Mouse (Mus musculus) myocyte (in vitro differentiated cells): Measurements from ENCODE around the gene Ndel1. TPM values are rescaled to one million over a fixed set of nuclear protein-coding genes. Genes with fewer than 3 reads are reported as not detected.

Experiments used
- H3K27me3 ChIP-seq: one replicate; pipeline ENCODE4 v1.6.1; 2011; ENCODE audit not compliant: control insufficient read depth, insufficient read depth, insufficient read length
- H3K36me3 ChIP-seq: one replicate; pipeline ENCODE4 v1.6.1; 2011; ENCODE audit not compliant: control insufficient read depth, insufficient read depth
- H3K4me2 ChIP-seq: one replicate; pipeline ENCODE4 v1.6.1; 2011; ENCODE audit warnings: low read depth, control low read depth
- H3K4me3 ChIP-seq: one replicate; pipeline ENCODE4 v1.5.1; 2011; ENCODE audit warnings: mild to moderate bottlenecking, control low read depth, moderate library complexity
- H3K79me2 ChIP-seq: one replicate; pipeline ENCODE4 v1.6.1; 2011; ENCODE audit not compliant: control insufficient read depth, insufficient read depth
- H3ac ChIP-seq: one replicate; pipeline ENCODE4 v1.6.1; 2011; ENCODE audit not compliant: control insufficient read depth, insufficient read length
- CEBPB ChIP-seq: IDR thresholded peaks from 2 replicates; pipeline ENCODE4 v1.6.1; 2011; ENCODE audit warnings: mild to moderate bottlenecking, moderate library complexity; ENCODE audit not compliant: poor library complexity, insufficient read depth, severe bottlenecking
- E2F4 ChIP-seq: IDR thresholded peaks from one replicate; pipeline ENCODE4 v1.6.1; 2011; ENCODE audit warnings: mild to moderate bottlenecking, control low read depth, moderate library complexity; ENCODE audit not compliant: insufficient read depth
- MAX ChIP-seq: IDR thresholded peaks from one replicate; pipeline ENCODE4 v1.6.1; 2011; ENCODE audit warnings: low read depth, mild to moderate bottlenecking, control low read depth
- MYOD1 ChIP-seq, 3 experiments: IDR thresholded peaks; one replicate each; pipeline ENCODE4 v1.6.1; 2011; ENCODE audit warnings: control low read depth in 2 of 3, low read depth in 2 of 3, mild to moderate bottlenecking in 2 of 3, moderate library complexity in 1 of 3; ENCODE audit not compliant: insufficient read length in 2 of 3, control insufficient read depth in 1 of 3
- MYOG ChIP-seq, 3 experiments: IDR thresholded peaks; one replicate each; pipeline ENCODE4 v1.6.1; 2011; ENCODE audit warnings: control low read depth in 2 of 3, low read depth in 2 of 3, mild to moderate bottlenecking in 2 of 3; ENCODE audit not compliant: insufficient read length in 2 of 3, control insufficient read depth in 1 of 3, insufficient read depth in 1 of 3
- POLR2A ChIP-seq: IDR thresholded peaks from one replicate; pipeline ENCODE4 v1.6.1; 2011; ENCODE audit warnings: low read depth, mild to moderate bottlenecking, control low read depth, moderate library complexity; ENCODE audit not compliant: insufficient read length
- POLR2AphosphoS2 ChIP-seq: IDR thresholded peaks from one replicate; pipeline ENCODE4 v1.6.1; 2011; ENCODE audit warnings: low read depth, control low read depth; ENCODE audit not compliant: insufficient read length
- REST ChIP-seq: IDR thresholded peaks from one replicate; pipeline ENCODE4 v1.6.1; 2011; ENCODE audit warnings: mild to moderate bottlenecking, control low read depth, moderate library complexity; ENCODE audit not compliant: insufficient read depth, insufficient read length
- SRF ChIP-seq: IDR thresholded peaks from one replicate; pipeline ENCODE4 v1.6.1; 2011; ENCODE audit warnings: low read depth; ENCODE audit not compliant: control insufficient read depth, insufficient read length
- TCF12 ChIP-seq: IDR thresholded peaks from one replicate; pipeline ENCODE4 v1.6.1; 2011; ENCODE audit warnings: mild to moderate bottlenecking, control low read depth; ENCODE audit not compliant: poor library complexity, insufficient read depth, severe bottlenecking
- TCF3 ChIP-seq: IDR thresholded peaks from one replicate; pipeline ENCODE4 v1.6.1; 2011; ENCODE audit warnings: low read depth, control low read depth; ENCODE audit not compliant: insufficient read length
- USF1 ChIP-seq: IDR thresholded peaks from one replicate; pipeline ENCODE4 v1.6.1; 2011; ENCODE audit warnings: low read depth, mild to moderate bottlenecking, control low read depth, moderate library complexity
- polyA plus RNA-seq: library from polyadenylated mRNA; unstranded; fragments of >200 nt; fragmentation: generic; extraction: Trizol; gene quantifications from one replicate; pipeline ENCODE4 v1.2.1, GENCODE M21; 2012; ENCODE audit warnings: missing spikeins

The Ndel1 gene
- polyA plus RNA-seq, 1 experiment = 36.7 TPM

- Histone ChIP-seq H3ac (no peak overlapping the region), H3K36me3 (peaks cover 5% of the 10 kb centered on the region), H3K4me3 (no peak overlapping the region), H3K27me3 (no peaks in the 10 kb centered on the region), H3K79me2 (no peaks in the 10 kb centered on the region), H3K4me2 (no peak overlapping the region)
- no peak for TF ChIP-seq SRF
- no peak for TF ChIP-seq USF1
- no peak for TF ChIP-seq REST
- TF ChIP-seq POLR2AphosphoS2 = no peak
- TF ChIP-seq CEBPB = no peak
- TF ChIP-seq MAX = no peak
- TF ChIP-seq MYOG (IDR thresholded peaks at IDR 0.05; ENCODE audit: control insufficient read depth in 1 of 3, insufficient read depth in 1 of 3, insufficient read length in 2 of 3, low read depth in 2 of 3) = no peak
- TF ChIP-seq TCF12 = no peak
- TF ChIP-seq E2F4 = no peak
- no peak for TF ChIP-seq TCF3
- TF ChIP-seq POLR2A = no peak
- no peak for TF ChIP-seq MYOD1 (IDR thresholded peaks at IDR 0.05; ENCODE audit: control insufficient read depth in 1 of 3, insufficient read length in 2 of 3, low read depth in 2 of 3)
Observed at GRCm38 (mm10) chr11:68778855-68779254, 92.8 kb downstream of the Ndel1 start.

GRCm38 (mm10) chr11:68777933-68778332 is 93.7 kb downstream of the Ndel1 start:
- peaks cover 5% of the 10 kb centered on the region for H3K36me3 ChIP-seq
- no peaks in the 10 kb centered on the region for H3K79me2 ChIP-seq

DNA sequence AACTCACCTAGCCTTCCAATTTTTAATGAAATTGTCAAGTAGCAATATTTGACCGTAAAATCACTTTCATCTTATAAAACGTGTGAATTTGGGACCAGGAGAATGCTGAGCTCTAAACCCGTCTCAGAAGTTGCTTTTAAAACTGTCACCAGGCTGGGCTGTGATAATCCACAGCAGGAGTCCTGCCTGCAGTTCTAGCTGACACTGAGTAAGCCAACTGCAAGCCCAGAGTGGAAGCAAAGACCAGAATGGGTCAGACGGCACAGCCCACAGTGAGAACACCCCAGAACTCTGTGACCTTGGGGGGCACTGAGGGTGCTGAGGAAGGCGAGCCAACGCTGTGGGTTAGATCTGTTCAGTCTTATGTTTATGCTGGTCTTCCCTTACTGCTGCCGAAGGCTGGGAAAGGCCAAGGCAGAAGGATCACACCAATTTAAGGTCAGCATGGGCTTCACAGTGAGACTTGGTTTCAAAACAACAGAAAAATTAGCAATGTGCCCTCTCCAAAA is 95.5 kb downstream of the Ndel1 start:
- Histone ChIP-seq H3K4me2 (no peak overlapping the region), H3ac (no peak overlapping the region), H3K4me3 (no peak overlapping the region), H3K36me3 (peaks cover 5% of the 10 kb centered on the region), H3K79me2 (no peaks in the 10 kb centered on the region), H3K27me3 (no peaks in the 10 kb centered on the region)
- no peak for TF ChIP-seq SRF
- no peak for TF ChIP-seq TCF12
- no peak for TF ChIP-seq CEBPB
- TF ChIP-seq TCF3 = no peak
- TF ChIP-seq USF1 = no peak
- no peak for TF ChIP-seq MYOD1 (IDR thresholded peaks at IDR 0.05; ENCODE audit: control insufficient read depth in 1 of 3, insufficient read length in 2 of 3, low read depth in 2 of 3)
- TF ChIP-seq REST = no peak
- TF ChIP-seq MYOG (IDR thresholded peaks at IDR 0.05; ENCODE audit: control insufficient read depth in 1 of 3, insufficient read depth in 1 of 3, insufficient read length in 2 of 3, low read depth in 2 of 3) = no peak
- TF ChIP-seq MAX = no peak
- no peak for TF ChIP-seq E2F4
- TF ChIP-seq POLR2A = no peak
- TF ChIP-seq POLR2AphosphoS2 = no peak

More at GRCm38 (mm10) chr11:68777933-68778332, 93.7 kb downstream of the Ndel1 start:
- H3ac ChIP-seq = no peak overlapping the region
- H3K4me2 ChIP-seq = no peak overlapping the region
- H3K4me3 ChIP-seq = no peak overlapping the region
- TF ChIP-seq POLR2A (no peak), MAX (no peak), E2F4 (no peak), TCF12 (no peak), TCF3 (no peak), MYOG (IDR thresholded peaks at IDR 0.05; ENCODE audit: control insufficient read depth in 1 of 3, insufficient read depth in 1 of 3, insufficient read length in 2 of 3, low read depth in 2 of 3) (no peak), POLR2AphosphoS2 (no peak), USF1 (no peak), MYOD1 (IDR thresholded peaks at IDR 0.05; ENCODE audit: control insufficient read depth in 1 of 3, insufficient read length in 2 of 3, low read depth in 2 of 3) (no peak), CEBPB (no peak), SRF (no peak), REST (no peak)
- no peaks in the 10 kb centered on the region for H3K27me3 ChIP-seq

Other genes with a start within 250 kb of the Ndel1 start
- gene Myh10, start 180.3 kb downstream of the Ndel1 start, polyA plus RNA-seq = 20.9 TPM
- gene Rnf222, start 16.7 kb upstream of the Ndel1 start, polyA plus RNA-seq = not detected
- gene Rpl26, start 29.7 kb upstream of the Ndel1 start, polyA plus RNA-seq = 695 TPM
- gene Odf4, start 55.2 kb upstream of the Ndel1 start, polyA plus RNA-seq = not detected
- 0.49 TPM for gene Arhgef15, start 85.6 kb upstream of the Ndel1 start, polyA plus RNA-seq
- gene Slc25a35, start 96.3 kb upstream of the Ndel1 start, polyA plus RNA-seq = 2.3 TPM
- 56.4 TPM for gene Rangrf, start 103.3 kb upstream of the Ndel1 start, polyA plus RNA-seq
- gene Pfas, start 136.6 kb upstream of the Ndel1 start, polyA plus RNA-seq = 9.1 TPM
- gene Ctc1, start 144.1 kb upstream of the Ndel1 start, polyA plus RNA-seq = 29.1 TPM
- gene Aurkb, start 173.8 kb upstream of the Ndel1 start, polyA plus RNA-seq = 28.2 TPM
- 27.2 TPM for gene Borcs6, start 187.9 kb upstream of the Ndel1 start, polyA plus RNA-seq
- gene Tmem107, start 198.9 kb upstream of the Ndel1 start, polyA plus RNA-seq = 29.5 TPM
- gene Vamp2, start 216.6 kb upstream of the Ndel1 start, polyA plus RNA-seq = 51.8 TPM
- gene Per1, start 223.4 kb upstream of the Ndel1 start, polyA plus RNA-seq = 8.9 TPM
- gene Hes7, start 248.5 kb upstream of the Ndel1 start, polyA plus RNA-seq = 0.28 TPM